Mouse (Mus musculus) frontal cortex, postnatal 14 days (tissue): ENCODE results near the gene Dnajc16.

Experiments
- DNase-seq, 2 experiments: peaks; one replicate each; pipeline ENCODE4 v3.0.0; 2022; ENCODE audit warnings: low spot score in 2 of 2

Dnajc16 gene

DNA sequence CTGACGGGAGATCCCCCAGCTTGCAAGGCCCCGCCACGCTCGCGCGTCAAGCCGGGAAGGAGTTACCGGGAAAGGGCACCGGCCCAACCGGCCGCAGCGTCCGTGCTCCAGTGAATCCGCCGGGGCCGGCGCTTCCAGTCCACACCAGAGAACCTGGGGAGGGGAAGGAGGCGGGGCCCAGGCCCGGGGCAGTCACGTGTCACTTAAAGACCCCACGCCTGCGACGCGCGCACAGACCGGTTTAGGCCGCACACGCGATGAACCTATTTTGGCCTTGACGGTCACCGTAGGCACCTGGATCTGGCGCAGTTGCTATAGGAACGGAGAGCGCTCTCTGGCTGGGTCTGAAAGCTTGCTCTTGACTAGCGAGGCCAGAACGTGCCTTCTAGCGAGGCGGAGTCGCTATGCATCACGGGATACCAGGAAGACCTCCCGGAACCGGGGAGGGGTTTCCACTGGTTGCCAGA lies at the start of gene Dnajc16:
Gene Dnajc16, minus strand, starts transcription at position 408 of the 467 bp plus-strand sequence.
- DNase-seq: peak; percentile 94 to 98

DNA sequence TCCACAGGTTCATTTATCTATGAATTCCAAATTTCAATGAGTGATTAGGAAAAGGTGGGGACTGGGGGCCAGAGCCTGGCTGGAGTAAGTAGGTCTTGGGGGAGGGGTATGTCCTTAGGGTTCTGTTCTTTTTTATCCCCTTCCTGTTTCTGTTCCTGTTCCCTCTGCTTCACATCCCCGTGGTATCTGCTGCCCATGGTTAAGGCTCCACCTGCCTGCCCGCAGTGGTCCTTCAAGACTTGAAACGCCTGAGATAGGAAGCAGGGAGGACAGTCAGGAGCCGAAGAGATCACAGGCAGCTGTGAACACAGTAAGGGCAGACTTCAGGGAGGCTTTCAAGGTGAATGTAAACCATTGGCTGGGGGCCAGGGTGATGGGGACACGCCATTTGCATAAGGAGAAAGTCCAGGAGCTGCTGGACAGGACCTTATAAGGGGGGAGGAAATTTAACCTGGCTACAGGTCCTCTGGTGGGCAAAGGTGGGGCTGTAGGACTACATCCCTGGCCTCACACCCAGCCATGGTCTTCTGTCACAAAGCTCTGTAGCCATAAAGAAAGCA lies 43.9 kb upstream of the Dnajc16 start:
- DNase-seq: no peak

DNA sequence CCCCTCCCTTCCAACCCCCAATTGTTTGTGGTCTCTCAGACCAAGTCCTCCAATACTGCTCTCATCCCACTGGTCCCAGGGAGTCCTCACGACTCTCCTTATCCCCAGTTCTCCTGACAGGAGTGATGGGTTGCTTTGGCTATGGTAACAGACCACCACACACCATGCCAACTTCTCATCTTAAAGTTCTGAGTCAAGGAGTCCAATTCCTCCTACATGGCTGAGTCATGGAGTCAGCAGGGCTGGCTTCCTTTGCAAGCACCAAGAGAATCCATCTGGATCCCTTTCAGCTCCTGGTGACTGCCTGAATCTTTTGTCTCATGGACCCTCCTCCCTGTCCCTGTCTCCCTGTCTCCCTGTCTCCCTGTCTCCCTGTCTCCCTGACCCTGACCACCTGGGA lies 43.2 kb upstream of the Dnajc16 start:
- DNase-seq: no peak

DNA sequence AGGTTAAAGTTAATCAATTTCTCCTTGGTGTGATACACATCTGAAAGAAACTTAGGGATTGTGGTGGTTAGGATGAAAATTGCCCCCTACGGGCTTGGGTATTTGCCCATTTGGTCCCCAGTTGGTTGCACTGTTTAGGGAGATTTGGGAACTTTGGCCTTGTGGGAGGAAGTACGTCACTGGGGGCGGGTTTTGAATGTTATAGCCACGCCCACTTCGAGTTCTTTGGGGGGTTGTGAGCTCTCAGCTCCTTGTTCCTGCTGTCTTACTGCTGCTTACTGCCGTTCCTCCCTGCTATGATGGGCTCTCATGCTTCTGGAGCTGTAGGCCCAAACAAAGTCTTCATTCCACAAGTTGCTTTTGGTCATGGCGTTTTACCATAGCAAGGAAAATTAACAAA lies 40.6 kb upstream of the Dnajc16 start:
- no peak for DNase-seq

DNA sequence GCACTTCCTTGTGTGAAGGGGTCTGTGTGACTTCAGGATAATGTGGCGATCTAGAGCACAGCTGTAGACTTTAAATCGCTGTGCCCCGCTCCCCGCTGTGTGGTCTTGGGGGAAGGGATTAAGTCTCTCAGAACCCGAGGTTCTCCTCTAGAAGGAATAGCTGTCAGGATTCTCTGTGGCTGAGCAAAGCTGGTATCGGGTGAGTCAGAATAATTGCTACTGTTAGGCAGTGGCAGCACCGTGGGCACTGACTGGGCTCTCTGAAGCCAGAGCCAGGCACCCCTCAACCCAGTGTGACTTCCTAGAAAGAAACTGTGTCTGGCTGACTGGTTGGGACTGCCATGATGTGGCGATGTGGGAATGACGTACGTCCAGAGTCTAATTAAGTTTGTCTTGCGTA lies 39.6 kb upstream of the Dnajc16 start:
- DNase-seq: no peak

DNA sequence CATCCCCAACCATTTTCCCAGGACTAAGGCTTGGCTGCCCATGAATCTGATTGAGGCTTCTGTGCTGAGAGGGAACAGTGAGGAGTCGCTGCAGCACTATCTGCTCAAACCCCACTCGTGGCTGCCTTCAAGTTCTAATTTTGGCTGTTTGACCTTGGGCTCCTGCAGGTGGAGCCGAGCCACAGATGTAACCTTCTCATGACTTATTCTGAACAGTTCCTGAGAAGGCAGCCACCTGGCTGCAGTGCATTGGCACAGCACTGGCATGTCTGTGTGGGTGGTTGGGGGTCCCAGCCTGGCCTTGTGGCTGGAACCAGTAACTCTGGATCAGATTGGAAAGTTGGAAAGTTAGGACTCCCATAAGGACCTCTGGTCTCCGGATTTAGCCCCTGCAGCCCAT lies 37.4 kb upstream of the Dnajc16 start:
- no peak for DNase-seq

DNA sequence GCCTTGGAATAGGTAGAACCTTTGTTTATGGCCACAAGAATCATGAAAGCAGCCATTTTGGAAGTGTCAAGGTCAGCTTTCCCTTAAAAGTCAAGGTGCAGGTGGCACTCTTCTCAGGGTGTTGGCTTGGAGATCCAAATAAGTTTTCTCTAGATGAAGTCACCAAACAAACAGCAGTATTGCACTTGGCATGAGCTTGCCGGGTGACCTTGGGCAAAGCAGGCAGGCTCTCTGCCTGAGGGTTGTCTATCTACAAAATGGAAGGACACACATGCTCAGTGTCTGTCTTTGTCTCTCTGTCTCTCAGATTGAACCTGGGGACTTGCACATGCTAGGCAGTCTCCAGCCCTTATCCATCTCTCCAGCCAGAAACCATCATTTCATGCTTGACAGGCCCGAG lies 36.7 kb upstream of the Dnajc16 start:
- no peak for DNase-seq

DNA sequence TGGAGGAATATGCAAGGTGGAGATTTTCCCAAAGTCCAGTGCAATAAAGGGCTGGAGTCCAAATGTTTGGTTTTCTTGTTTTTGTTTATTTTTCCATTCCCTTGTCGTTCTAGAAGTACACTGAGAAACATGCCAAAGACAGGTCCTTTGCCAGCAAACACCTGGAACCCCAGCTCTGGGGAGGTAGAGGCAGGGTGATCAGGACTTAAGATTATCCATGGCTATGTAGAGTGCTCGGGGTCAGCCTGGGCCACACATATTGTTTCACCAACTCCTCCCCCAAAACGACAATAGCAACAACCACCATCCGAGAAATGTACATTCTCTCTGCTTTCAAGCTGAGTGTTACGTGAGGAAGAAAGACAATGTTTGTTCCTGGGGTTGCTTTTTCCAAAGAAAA lies 35.3 kb upstream of the Dnajc16 start, which contains the start of gene Cela2a:
Gene Cela2a, minus strand, starts transcription at position 101 of the 400 bp plus-strand sequence.
- DNase-seq: no peak

DNA sequence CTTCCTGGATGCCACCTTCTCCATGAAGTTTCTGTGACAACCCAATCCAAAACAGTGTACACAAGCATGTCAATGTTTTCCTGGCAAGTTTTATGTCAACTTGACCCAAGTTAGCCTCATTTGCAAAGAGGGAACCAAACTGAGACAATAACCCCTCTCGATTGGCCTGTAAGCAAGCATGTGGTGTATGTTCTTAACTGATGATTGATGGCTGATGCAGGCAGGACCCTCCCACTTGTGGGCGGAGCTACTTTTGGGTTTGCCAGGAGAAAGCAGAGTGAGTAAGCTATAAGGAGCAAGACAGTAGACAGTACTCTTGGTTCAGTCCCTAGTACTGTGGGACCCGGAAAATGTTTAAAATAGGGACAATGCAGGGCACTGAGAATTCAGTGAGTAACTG lies 32.2 kb upstream of the Dnajc16 start:
- DNase-seq: no peak

DNA sequence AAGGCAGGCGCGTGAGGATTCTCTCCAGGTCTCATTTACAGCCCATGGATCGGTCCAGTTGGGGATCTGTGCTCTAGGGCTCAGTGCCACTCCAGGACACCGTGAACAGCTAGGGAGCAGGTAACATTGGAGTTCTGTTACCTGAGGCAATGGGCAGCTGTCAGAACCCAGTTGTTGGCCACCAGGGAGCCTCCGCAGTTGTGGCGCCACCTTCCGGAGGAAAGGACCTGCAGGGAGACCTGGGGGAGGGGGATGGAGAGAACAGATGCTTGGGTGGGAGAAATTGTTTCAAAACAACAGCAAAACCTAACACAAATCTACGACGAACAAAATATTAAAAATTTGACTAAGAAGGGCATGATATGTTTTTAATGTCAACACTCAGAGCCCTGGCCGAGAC lies 31.4 kb upstream of the Dnajc16 start:
- DNase-seq: no peak

DNA sequence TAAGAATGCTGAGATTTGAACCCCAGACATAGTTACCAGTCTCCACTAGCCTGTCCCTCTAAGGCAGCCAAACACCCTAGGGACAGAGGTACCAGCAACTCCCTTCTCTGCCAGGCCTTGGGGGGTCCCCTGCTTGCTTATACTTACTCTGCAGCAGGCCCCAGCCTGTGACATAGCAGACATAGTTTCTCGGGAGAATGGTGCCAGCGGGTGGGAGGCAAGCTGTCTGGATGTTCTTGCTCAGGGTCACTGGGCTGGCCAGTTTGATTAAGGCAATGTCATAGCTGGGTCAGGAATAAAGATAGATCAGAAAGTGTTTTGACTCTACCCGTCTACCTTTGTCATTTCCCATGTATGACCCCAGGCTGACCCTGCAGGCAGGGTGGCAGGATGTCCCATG lies 30.4 kb upstream of the Dnajc16 start:
- no peak for DNase-seq

DNA sequence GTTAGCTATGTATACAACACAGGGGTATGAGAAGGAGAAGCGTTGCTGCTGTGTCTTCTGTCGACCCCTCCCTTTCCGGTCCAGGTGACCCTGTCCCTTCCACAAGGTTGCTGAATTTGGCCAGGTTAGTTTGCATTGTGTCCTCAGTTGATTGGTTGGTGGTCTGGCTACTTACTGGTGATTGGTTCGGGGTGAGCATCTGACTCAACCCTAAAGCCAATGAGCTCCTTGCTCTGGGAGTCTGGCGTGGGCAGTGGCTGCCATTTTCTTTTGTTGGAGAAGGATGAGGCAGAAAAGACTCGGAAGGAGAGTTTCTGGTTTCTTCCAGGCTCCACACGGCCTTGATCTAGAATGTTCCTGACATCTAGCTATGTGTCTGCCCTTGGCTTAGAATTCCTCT lies 28.6 kb upstream of the Dnajc16 start:
- DNase-seq: no peak

DNA sequence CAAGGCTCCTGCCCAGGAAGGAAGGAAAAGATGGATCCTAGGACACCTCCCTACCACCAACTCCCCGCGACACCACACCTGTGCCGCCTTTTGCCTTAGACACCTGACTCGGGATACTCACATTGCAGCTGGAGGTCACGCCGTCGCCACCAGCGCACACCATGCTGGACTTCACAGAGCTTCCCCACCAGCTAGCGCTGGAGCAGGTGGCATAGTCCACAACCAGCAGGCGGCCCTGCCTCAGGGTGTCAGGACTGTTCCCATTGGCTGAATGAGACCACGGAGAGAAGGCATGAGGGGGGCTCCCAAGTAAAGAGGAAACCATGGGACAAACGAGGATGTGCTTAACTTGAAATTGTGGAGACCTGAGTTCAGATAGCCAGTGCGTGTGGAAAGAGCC lies 28.1 kb upstream of the Dnajc16 start:
- no peak for DNase-seq

DNA sequence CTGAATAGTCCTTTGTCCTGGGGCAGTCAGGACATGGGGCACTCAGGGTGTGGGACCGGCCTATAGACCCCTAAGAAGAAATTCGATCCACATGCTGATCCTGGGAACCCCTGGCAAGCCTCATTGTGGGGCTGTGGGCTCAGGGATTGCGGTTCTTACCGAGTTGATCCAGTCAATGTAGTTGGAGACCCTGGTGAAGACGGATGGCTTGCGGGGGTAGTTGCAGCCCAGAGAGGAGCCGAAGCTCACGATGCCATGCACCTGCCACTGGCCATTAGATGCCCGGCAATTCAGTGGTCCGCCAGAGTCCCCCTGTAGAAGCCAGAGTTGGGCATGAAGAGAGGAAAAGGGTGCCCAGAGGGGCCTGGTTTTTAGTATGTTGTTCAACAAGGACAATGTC lies 27.0 kb upstream of the Dnajc16 start:
- DNase-seq: no peak

DNA sequence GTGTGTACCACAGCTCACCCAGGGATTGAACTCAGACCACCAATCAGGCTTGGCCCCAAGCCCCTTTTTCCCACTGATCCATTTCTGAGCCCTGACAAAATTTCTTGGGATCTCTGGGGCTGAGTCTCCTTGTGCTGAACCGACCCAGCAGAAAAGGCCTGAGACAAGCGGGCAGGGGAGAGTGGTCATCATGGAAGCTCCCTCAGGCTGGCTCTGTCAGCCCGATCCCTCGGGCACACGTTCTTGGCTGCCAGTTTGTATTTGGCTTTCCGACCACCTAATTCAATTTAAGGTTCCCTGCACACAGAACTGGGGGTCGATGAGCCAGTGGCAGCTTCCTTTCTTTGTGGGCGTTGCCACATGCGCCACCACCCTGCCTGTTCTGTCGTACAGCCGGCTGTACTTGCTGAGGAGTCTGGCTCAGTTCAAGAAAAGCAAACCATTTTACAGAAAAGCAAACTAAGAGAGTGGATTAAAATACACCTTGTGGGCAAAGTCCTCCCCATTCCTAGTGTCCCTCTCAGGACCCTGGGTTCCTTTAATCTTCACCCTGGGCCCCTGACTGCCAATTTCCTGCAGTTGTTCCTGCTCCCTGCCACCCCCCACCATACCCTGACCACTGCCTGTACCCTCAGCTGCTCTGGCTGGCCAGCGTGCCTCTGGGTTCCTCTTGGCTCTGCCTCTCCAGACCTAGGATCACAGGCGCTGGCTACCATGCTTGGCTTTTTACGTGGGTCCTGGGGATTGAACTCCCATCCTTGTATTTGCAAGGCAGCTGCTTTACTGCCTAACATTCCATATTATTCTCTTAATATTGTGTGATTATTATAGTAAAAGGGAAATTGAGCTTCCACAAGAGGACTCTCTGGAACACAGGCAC lies 26.3 kb upstream of the Dnajc16 start:
- DNase-seq: no peak

DNA sequence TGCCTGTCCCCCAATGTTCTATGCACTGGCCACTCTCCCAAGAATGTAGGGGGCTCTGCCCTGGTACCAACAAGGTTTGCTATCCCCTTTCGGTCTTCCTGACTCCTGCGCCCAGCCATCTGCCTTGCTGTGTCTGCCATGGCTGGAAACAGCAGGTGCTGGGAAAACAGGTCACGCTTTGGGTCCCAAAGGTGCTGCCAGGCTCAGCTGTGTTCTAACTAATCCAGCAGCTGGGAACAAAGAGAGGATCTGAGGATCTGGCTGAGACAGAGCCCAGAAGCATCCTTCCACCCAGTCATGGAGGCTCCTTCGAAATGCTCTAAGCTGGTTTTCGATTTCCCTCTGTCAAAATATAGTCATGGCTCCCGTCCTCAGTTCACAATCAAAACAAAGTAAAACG lies 25.5 kb upstream of the Dnajc16 start:
- DNase-seq: no peak

DNA sequence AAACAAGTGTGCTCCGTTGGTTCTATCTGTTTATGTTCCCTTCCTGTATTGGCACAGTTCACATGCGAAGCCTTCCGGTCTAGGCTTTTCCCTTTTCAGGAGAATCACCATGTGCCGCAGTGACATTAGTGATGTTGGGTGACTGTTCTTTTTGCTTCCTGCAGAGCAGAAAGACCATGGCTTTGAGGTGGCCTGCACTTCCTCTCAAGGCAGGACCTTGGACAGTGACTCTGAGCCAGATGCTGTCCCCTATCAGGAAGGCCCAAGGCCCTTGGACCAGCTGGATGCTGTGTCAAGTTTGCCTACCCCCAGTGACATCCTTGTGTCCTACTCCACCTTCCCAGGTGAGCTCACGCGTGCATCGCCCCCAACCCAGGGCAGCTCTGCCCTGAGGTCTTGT lies 20.6 kb upstream of the Dnajc16 start:
- DNase-seq: no peak

DNA sequence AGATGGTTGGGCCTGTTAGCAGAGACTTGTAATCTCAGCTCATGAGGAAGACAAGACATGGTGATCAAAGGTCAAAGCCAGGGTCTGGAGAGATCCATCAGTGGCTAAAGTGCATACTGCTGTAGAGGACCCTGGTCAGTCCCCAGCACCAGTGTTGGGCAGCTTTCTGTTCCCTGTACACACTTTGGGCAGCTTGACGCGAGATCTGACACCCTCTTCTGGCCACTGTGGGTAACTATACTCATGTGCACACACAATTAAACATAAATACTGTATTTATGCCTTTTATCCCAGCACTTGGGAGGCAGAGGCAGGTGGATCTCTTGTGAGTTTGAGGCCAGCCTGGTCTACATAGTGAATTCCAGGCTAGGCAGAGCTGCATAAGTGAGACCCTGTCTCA lies 20.2 kb upstream of the Dnajc16 start:
- DNase-seq: no peak

DNA sequence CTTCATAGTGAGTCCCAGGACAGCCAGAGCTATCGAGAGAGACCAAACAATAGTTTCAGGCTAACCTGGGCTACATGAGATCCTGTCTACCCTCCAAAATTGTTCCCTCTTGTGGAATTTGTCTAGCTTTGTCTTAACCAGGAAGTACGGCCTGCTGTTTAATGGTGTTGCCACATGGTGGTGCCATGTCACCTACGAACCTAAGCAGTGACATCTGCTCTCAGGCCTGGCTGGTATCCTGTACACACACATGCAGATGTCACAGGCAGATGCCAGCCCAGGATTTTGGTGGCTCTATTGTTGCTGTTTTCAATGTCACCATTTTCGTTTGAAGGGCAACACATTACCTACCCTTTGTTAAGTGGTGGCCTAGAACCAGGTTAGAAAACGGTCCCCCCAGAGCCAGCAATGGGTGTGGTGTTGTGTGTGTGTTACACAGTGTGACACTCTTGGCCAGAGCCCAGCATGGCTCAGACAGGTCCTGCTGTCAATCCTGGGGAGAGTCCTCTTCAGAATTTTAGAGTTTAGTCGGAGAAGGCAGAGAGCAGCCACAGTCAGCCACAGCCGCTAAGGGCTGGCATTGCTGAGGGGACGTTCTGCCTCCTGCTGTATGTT lies 19.2 kb upstream of the Dnajc16 start:
- DNase-seq: no peak

DNA sequence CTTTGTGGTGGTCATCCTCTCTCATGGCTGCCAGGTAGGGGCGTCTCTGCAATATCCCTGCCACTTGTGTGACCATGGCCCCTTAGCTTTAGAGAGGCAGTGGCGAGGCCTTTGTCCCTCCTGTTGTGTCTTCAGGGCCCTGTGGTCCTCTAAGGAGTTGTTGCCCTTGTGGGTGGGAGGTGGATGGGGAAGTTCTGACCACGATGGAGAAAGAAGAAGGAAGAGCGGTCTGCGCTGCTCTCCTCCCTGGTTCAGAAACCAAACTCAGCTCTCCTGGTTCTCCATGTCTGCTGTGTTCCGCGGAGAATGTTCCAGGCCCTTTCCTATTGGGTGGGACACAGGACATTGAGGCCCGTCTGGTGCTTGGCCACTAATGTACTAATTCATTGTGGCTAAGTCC lies 15.2 kb upstream of the Dnajc16 start:
- DNase-seq: no peak

DNA sequence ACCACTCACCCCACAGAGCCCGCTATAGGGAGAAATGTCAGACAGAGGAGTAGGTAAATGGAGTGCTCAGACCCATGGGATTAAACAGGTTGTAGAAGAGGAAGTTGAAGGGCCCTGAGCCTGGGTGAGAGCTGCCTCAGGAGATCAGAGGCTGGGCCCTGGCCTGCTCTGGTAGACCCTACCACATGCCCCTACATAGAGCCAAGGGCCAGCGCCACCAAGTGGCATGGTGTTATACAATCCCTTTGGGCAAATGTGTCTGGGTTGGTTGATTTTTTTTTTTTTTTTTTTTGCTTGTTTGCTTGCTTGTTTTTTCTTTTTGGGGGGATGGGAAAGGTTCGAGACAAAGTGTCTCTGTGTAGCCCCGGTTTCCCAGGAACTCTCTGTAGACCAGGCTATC lies 13.4 kb upstream of the Dnajc16 start:
- no peak for DNase-seq

DNA sequence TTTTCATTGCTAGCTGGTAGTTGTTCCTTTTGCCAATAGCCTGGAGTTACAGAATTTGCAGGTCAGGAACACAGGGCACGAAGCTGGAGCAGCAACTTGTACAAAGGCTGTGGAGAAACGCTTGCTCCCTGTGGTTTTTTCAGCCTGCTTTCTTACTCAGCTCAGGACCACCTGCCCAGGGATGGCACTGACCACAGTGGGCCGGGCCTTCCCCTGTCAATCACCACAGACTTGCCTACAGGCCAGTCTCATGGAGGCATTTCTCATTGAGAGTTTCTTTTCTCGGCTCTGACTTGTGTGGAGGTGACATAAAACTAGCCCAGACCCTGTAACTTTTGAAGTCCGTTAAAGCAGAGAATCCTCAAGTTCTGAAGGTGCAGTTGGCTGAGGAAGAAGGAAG lies 6.8 kb upstream of the Dnajc16 start:
- DNase-seq: no peak

DNA sequence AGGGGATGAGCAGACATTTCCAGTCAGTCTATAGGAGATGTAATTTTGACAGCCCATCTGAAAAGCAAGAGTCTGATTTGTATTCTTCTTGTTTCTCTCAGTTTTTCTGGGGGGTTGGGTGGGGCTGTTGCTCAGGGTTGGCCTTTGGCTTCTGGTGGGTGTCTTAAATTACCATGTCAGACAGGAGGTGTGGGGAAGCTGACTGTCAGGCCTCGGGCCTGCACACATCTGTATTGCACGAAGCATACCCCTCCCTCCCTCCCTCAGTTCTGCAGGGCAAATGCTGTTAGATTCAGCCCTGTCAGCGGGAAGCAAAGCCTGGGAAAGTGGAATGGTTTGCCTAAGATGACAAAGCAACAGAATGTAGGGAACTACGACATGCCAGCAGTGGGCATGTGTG lies 6.2 kb upstream of the Dnajc16 start:
- no peak for DNase-seq
